Comparison of ENCODE assay signal across 8 mouse cellular contexts in genomic region chr17:43326726-43327700, GRCm38 (mm10). TPM values are rescaled to one million over a fixed set of nuclear protein-coding genes. Genes with fewer than 3 reads are reported as not detected.
A peak's percentile ranks its signal among the peaks of the same experiment; 100 is the strongest.
DNase-seq lines count a peak whose midpoint lies in the region; ATAC-seq and TF ChIP-seq lines count a peak whose summit lies in the region.

No protein-coding gene starts in this region.

- DNase-seq in frontal cortex, postnatal 10 days (ENCODE audit: low spot score in 2 of 2) = peak; percentile 7 to 20
- no peak for DNase-seq in frontal cortex, postnatal 25 days (ENCODE audit: low spot score in 2 of 2)
- peak; percentile 82 for DNase-seq in hindbrain, embryonic 11.5 days (ENCODE audit: low spot score)
- DNase-seq in left cerebral cortex, postnatal 25 days (ENCODE audit: low spot score in 2 of 2) = peak; percentile 13 to 38
- DNase-seq in spleen, postnatal 36 days (ENCODE audit: low spot score in 2 of 2) = peak; percentile 32 to 47

- TF ChIP-seq CTCF in bone marrow macrophage, adult 2 months (IDR thresholded peaks at IDR 0.05; ENCODE audit: low read depth, low read length) = peak; percentile 37; the same call in 1 of the 2 replicates

- peaks cover 13% of the 10 kb centered on the region for H3K4me1 ChIP-seq in bone marrow macrophage, adult 2 months (ENCODE audit: control insufficient read depth, insufficient read depth, low read length)
- peaks cover 7% of the 10 kb centered on the region for H3K4me1 ChIP-seq in forebrain, embryonic 15.5 days
- no peaks in the 10 kb centered on the region for H3K4me1 ChIP-seq in hindbrain, embryonic 11.5 days (replicated peaks; ENCODE audit: control insufficient read depth, insufficient read depth, low read length)
- peaks cover 18% of the 10 kb centered on the region for H3K4me1 ChIP-seq in megakaryocyte, embryonic 14.5 days

- peak; percentile 92 for ATAC-seq in forebrain, embryonic 15.5 days (replicated peaks)
- ATAC-seq in hindbrain, embryonic 11.5 days (ENCODE audit: low FRiP score) = peak; percentile 90

- H3K9ac ChIP-seq in forebrain, embryonic 15.5 days (replicated peaks) = peak overlapping the region; percentile 47
- H3K9ac ChIP-seq in hindbrain, embryonic 11.5 days (ENCODE audit: low read depth, low read length) = peak overlapping the region; percentile 65

- no peaks in the 10 kb centered on the region for H3K36me3 ChIP-seq in forebrain, embryonic 15.5 days
- no peaks in the 10 kb centered on the region for H3K36me3 ChIP-seq in hindbrain, embryonic 11.5 days (ENCODE audit: control insufficient read depth, insufficient read depth, low read length)
- H3K36me3 ChIP-seq in megakaryocyte, embryonic 14.5 days (replicated peaks; ENCODE audit: low read length) = no peaks in the 10 kb centered on the region

- H3K27ac ChIP-seq in bone marrow macrophage, adult 2 months (ENCODE audit: insufficient read depth, low read depth, low read length) = no peak overlapping the region
- H3K27ac ChIP-seq in forebrain, embryonic 15.5 days (replicated peaks) = peak overlapping the region; percentile 37; the same call in 1 of the 2 replicates
- peak overlapping the region; percentile 42; the same call in 1 of the 2 replicates for H3K27ac ChIP-seq in hindbrain, embryonic 11.5 days (ENCODE audit: low read depth, low read length)

- no peaks in the 10 kb centered on the region for H3K9me3 ChIP-seq in forebrain, embryonic 15.5 days
- no peaks in the 10 kb centered on the region for H3K9me3 ChIP-seq in hindbrain, embryonic 11.5 days (ENCODE audit: control insufficient read depth, low read length)
- peaks cover 19% of the 10 kb centered on the region for H3K9me3 ChIP-seq in megakaryocyte, embryonic 14.5 days

- no peaks in the 10 kb centered on the region for H3K27me3 ChIP-seq in forebrain, embryonic 15.5 days
- H3K27me3 ChIP-seq in hindbrain, embryonic 11.5 days (ENCODE audit: control insufficient read depth, insufficient read depth, low read length) = no peaks in the 10 kb centered on the region
- no peaks in the 10 kb centered on the region for H3K27me3 ChIP-seq in megakaryocyte, embryonic 14.5 days (replicated peaks)

- no peak overlapping the region for H3K4me3 ChIP-seq in bone marrow macrophage, adult 2 months (ENCODE audit: insufficient read depth, low read length)
- H3K4me3 ChIP-seq in forebrain, embryonic 15.5 days = peak overlapping the region; percentile 42
- peak overlapping the region; percentile 32 for H3K4me3 ChIP-seq in hindbrain, embryonic 11.5 days (ENCODE audit: low read depth, low read length)
- peak overlapping the region; percentile 83 for H3K4me3 ChIP-seq in megakaryocyte, embryonic 14.5 days (replicated peaks)

- intact Hi-C loops in left cerebral cortex, postnatal 25 days (cut with DNase I) = loop anchor here (2.0 kb wide), 1 partner anchor 134 kb away; no protein-coding TSS in a partner anchor

- no peak for TF ChIP-seq POLR2A in bone marrow macrophage, adult 2 months (IDR thresholded peaks at IDR 0.05; ENCODE audit: borderline replicate concordance, low read depth, low read length)

- peak overlapping the region; percentile 76 for H3K4me2 ChIP-seq in forebrain, embryonic 15.5 days (replicated peaks)
- H3K4me2 ChIP-seq in hindbrain, embryonic 11.5 days (replicated peaks; ENCODE audit: low read depth, low read length) = peak overlapping the region; percentile 55

- 5% methylated on average over 29 of the region's 29 CpGs for WGBS in forebrain, embryonic 15.5 days
- WGBS in hindbrain, embryonic 11.5 days = 9% methylated on average over 29 of the region's 29 CpGs

RNA-seq across cellular contexts. Expression of gene Adgrf5, which starts 33.2 kb away (rescaled TPM):
- 0.31 and 0.37 TPM in 2 replicates for polyA plus RNA-seq in bone marrow macrophage, adult 2 months (2012; ENCODE audit: insufficient read depth, insufficient read length, missing spikeins)
- 6.3 and 6.5 TPM in 2 replicates for polyA plus RNA-seq in forebrain, embryonic 15.5 days (2015; fragmentation: Nextera tagmentation; extraction: Ambion mirVana)
- polyA plus RNA-seq in hindbrain, embryonic 11.5 days (2014; fragmentation: Nextera tagmentation; extraction: Ambion mirVana) = 6.8 and 9.4 TPM in 2 replicates
- 10 to 100 TPM; 26.9 to 33.5 TPM for total RNA-seq in left cerebral cortex, postnatal 25 days (2021)
- not detected in 2 replicates for polyA plus RNA-seq in megakaryocyte, embryonic 14.5 days (2012; ENCODE audit: insufficient read depth, low replicate concordance)

RNA-seq across cellular contexts. Expression of gene Adgrf1, which starts 56.9 kb away (rescaled TPM):
- polyA plus RNA-seq in bone marrow macrophage, adult 2 months (2012; ENCODE audit: insufficient read depth, insufficient read length, missing spikeins) = not detected in 2 replicates
- polyA plus RNA-seq in forebrain, embryonic 15.5 days (2015; fragmentation: Nextera tagmentation; extraction: Ambion mirVana) = not detected in 2 replicates
- not detected in 2 replicates for polyA plus RNA-seq in hindbrain, embryonic 11.5 days (2014; fragmentation: Nextera tagmentation; extraction: Ambion mirVana)
- not detected for total RNA-seq in left cerebral cortex, postnatal 25 days (2021)
- not detected in 2 replicates for polyA plus RNA-seq in megakaryocyte, embryonic 14.5 days (2012; ENCODE audit: insufficient read depth, low replicate concordance)

Comparison
In these comparisons a context has a peak if more than half of its experiments do, and no peak if none do; other contexts are left out.
1. DNase-seq: peak in frontal cortex, postnatal 10 days (2 of 2), hindbrain, embryonic 11.5 days (single experiment), left cerebral cortex, postnatal 25 days (2 of 2) and spleen, postnatal 36 days (2 of 2); none in frontal cortex, postnatal 25 days (0 of 2).